Mouse (Mus musculus): ENCODE data around the gene Ahctf1. TPM values are rescaled to one million over a fixed set of nuclear protein-coding genes. Genes with fewer than 3 reads are reported as not detected.

Gene Ahctf1
- polyA plus RNA-seq, 1 experiment: 6.6 TPM

DNA sequence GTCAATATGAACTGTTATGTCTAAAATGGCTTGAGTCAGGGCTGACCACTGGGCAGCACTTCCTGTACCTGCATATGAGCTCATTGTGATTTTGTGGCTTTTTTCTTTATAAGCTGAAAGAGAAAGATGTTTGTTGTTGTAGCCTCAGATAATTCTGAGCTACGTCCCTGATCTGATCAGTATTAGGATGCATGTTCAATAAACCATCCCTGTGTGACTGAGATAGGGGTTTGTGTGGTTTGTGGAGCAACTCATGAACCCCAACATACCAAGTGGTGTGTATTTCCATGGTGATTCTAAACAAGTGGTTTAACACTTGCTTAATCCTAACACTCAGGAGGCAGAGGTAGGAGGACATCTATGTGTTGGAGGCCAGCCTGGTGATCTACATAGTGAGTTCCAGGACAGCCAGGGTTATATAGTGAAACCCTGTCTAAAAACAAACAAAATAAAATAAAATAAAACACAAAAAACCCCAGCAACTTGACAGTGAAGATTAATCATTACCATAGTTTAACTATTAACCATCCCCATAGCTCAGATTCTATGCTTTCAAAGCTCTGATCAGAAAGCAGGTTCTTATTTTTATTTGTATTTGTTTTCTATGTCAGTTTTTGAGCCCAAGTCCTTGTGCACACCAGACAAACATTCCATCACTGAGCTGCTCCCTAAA, 32.4 kb upstream of the Ahctf1 start:
- H3K27me3 ChIP-seq (ENCODE audit: control insufficient read depth, insufficient read depth, insufficient read length): no peaks in the 10 kb centered on the region
- H3K79me2 ChIP-seq (ENCODE audit: control insufficient read depth, insufficient read depth): no peaks in the 10 kb centered on the region
- H3K4me2 ChIP-seq (ENCODE audit: low read depth): no peak overlapping the region
- no peak overlapping the region for H3K4me3 ChIP-seq
- TF ChIP-seq USF1 (IDR thresholded peaks at IDR 0.05; ENCODE audit: low read depth): no peak
- TF ChIP-seq MYOD1 (IDR thresholded peaks at IDR 0.05; ENCODE audit: control insufficient read depth in 1 of 3, insufficient read length in 2 of 3, low read depth in 2 of 3): no peak
- no peak for TF ChIP-seq TCF12 (IDR thresholded peaks at IDR 0.05; ENCODE audit: insufficient read depth, poor library complexity, severe bottlenecking)
- TF ChIP-seq MAX (IDR thresholded peaks at IDR 0.05; ENCODE audit: low read depth): no peak
- no peak for TF ChIP-seq POLR2AphosphoS2 (IDR thresholded peaks at IDR 0.05; ENCODE audit: insufficient read length, low read depth)
- no peak for TF ChIP-seq REST (IDR thresholded peaks at IDR 0.05; ENCODE audit: insufficient read depth, insufficient read length)
- no peak for TF ChIP-seq SRF (IDR thresholded peaks at IDR 0.05; ENCODE audit: control insufficient read depth, insufficient read length, low read depth)
- no peak for TF ChIP-seq TCF3 (IDR thresholded peaks at IDR 0.05; ENCODE audit: insufficient read length, low read depth)
- no peak for TF ChIP-seq MYOG (IDR thresholded peaks at IDR 0.05; ENCODE audit: control insufficient read depth in 1 of 3, insufficient read depth in 1 of 3, insufficient read length in 2 of 3, low read depth in 2 of 3)
- TF ChIP-seq E2F4 (IDR thresholded peaks at IDR 0.05; ENCODE audit: insufficient read depth): no peak
- TF ChIP-seq POLR2A (IDR thresholded peaks at IDR 0.05; ENCODE audit: insufficient read length, low read depth): no peak
- no peak overlapping the region for H3ac ChIP-seq (ENCODE audit: control insufficient read depth, insufficient read length)
- H3K36me3 ChIP-seq (ENCODE audit: control insufficient read depth, insufficient read depth): no peaks in the 10 kb centered on the region

DNA sequence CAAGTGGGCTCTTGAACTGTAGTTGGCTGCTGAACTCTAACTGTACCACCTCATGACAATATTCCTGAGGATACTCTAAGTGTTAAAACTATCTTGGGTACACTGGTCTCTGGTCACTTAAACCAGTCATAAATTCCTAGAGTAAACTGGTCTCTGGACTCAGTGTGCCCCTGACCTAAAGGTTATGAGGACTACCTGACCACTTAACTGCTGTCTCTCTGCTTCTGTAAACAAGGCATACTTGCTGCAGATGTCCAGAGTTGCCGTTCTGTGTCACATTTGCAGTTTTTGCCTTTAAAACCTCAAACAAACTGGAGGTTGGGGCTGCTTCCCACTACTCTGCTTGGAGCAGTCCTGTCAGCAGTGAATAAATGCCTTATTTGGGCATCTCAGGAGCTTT, 30.1 kb upstream of the Ahctf1 start:
- Histone ChIP-seq H3K27me3 (ENCODE audit: control insufficient read depth, insufficient read depth, insufficient read length) (no peaks in the 10 kb centered on the region), H3ac (ENCODE audit: control insufficient read depth, insufficient read length) (no peak overlapping the region), H3K4me3 (no peak overlapping the region), H3K79me2 (ENCODE audit: control insufficient read depth, insufficient read depth) (no peaks in the 10 kb centered on the region), H3K4me2 (ENCODE audit: low read depth) (no peak overlapping the region), H3K36me3 (ENCODE audit: control insufficient read depth, insufficient read depth) (no peaks in the 10 kb centered on the region)
- no peak for TF ChIP-seq MYOG (IDR thresholded peaks at IDR 0.05; ENCODE audit: control insufficient read depth in 1 of 3, insufficient read depth in 1 of 3, insufficient read length in 2 of 3, low read depth in 2 of 3)
- TF ChIP-seq SRF (IDR thresholded peaks at IDR 0.05; ENCODE audit: control insufficient read depth, insufficient read length, low read depth): peak; percentile 7
- no peak for TF ChIP-seq REST (IDR thresholded peaks at IDR 0.05; ENCODE audit: insufficient read depth, insufficient read length)

DNA sequence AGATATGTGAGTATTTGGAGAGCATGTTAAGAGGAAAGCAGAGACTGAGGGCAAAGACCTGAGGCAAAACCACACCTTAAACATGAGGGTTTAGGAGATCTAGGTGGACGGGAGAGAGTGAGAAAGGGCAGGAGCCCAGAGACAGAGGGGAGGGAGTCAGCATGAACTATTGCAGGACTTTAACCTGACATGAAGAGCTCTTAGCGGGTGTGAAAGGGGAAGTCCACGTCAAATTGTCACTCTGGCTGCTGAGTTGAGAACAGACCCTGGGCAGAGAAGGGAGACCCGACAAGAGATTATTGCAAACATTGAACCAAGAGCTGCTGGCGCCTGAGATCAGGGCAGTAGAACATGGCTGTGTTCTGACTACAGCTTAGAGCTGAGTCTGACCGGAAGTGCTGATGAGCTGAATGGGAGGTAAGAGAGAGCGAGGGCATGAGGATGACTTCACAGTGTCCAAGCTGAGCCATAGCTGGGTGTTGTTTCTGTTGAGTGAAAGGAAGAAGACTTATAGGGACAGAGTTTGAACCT, 29.3 kb upstream of the Ahctf1 start:
- no peaks in the 10 kb centered on the region for H3K36me3 ChIP-seq (ENCODE audit: control insufficient read depth, insufficient read depth)
- no peak overlapping the region for H3K4me2 ChIP-seq (ENCODE audit: low read depth)
- no peak overlapping the region for H3K4me3 ChIP-seq
- no peak overlapping the region for H3ac ChIP-seq (ENCODE audit: control insufficient read depth, insufficient read length)
- H3K27me3 ChIP-seq (ENCODE audit: control insufficient read depth, insufficient read depth, insufficient read length): no peaks in the 10 kb centered on the region
- no peaks in the 10 kb centered on the region for H3K79me2 ChIP-seq (ENCODE audit: control insufficient read depth, insufficient read depth)
- TF ChIP-seq CEBPB (IDR thresholded peaks at IDR 0.05; ENCODE audit: insufficient read depth, poor library complexity, severe bottlenecking): no peak
- no peak for TF ChIP-seq POLR2AphosphoS2 (IDR thresholded peaks at IDR 0.05; ENCODE audit: insufficient read length, low read depth)
- TF ChIP-seq MYOD1 (IDR thresholded peaks at IDR 0.05; ENCODE audit: control insufficient read depth in 1 of 3, insufficient read length in 2 of 3, low read depth in 2 of 3): no peak
- TF ChIP-seq MAX (IDR thresholded peaks at IDR 0.05; ENCODE audit: low read depth): no peak
- TF ChIP-seq MYOG (IDR thresholded peaks at IDR 0.05; ENCODE audit: control insufficient read depth in 1 of 3, insufficient read depth in 1 of 3, insufficient read length in 2 of 3, low read depth in 2 of 3): no peak
- TF ChIP-seq POLR2A (IDR thresholded peaks at IDR 0.05; ENCODE audit: insufficient read length, low read depth): no peak
- no peak for TF ChIP-seq TCF3 (IDR thresholded peaks at IDR 0.05; ENCODE audit: insufficient read length, low read depth)
- TF ChIP-seq TCF12 (IDR thresholded peaks at IDR 0.05; ENCODE audit: insufficient read depth, poor library complexity, severe bottlenecking): no peak
- TF ChIP-seq USF1 (IDR thresholded peaks at IDR 0.05; ENCODE audit: low read depth): no peak
- no peak for TF ChIP-seq SRF (IDR thresholded peaks at IDR 0.05; ENCODE audit: control insufficient read depth, insufficient read length, low read depth)
- no peak for TF ChIP-seq REST (IDR thresholded peaks at IDR 0.05; ENCODE audit: insufficient read depth, insufficient read length)
- TF ChIP-seq E2F4 (IDR thresholded peaks at IDR 0.05; ENCODE audit: insufficient read depth): no peak

DNA sequence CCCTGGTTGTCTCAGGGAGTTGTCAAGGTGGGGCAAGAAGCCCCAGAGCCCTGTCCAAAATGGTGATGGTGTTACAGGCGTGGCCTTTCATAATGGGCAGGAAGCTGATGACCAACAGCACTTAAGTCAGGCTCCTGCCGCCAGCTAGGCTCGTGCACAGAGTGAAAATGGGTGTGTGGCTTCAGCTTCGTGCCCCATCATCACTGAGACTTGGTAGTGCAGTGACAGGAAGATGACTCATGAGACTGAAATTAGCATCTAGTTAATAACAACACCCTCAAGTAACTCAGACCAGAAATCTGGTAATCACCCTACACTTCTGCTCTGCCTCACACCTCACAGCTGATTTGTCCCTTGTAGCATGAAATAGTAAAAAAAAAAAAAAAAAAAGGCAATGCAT, 25.4 kb upstream of the Ahctf1 start:
- H3K4me3 ChIP-seq: no peak overlapping the region
- TF ChIP-seq POLR2A (IDR thresholded peaks at IDR 0.05; ENCODE audit: insufficient read length, low read depth): no peak
- TF ChIP-seq MYOD1 (IDR thresholded peaks at IDR 0.05; ENCODE audit: control insufficient read depth in 1 of 3, insufficient read length in 2 of 3, low read depth in 2 of 3): no peak
- no peak for TF ChIP-seq TCF12 (IDR thresholded peaks at IDR 0.05; ENCODE audit: insufficient read depth, poor library complexity, severe bottlenecking)
- no peak for TF ChIP-seq CEBPB (IDR thresholded peaks at IDR 0.05; ENCODE audit: insufficient read depth, poor library complexity, severe bottlenecking)
- TF ChIP-seq MYOG (IDR thresholded peaks at IDR 0.05; ENCODE audit: control insufficient read depth in 1 of 3, insufficient read depth in 1 of 3, insufficient read length in 2 of 3, low read depth in 2 of 3): no peak
- TF ChIP-seq USF1 (IDR thresholded peaks at IDR 0.05; ENCODE audit: low read depth): no peak
- no peak for TF ChIP-seq TCF3 (IDR thresholded peaks at IDR 0.05; ENCODE audit: insufficient read length, low read depth)
- TF ChIP-seq REST (IDR thresholded peaks at IDR 0.05; ENCODE audit: insufficient read depth, insufficient read length): no peak
- no peak for TF ChIP-seq MAX (IDR thresholded peaks at IDR 0.05; ENCODE audit: low read depth)

DNA sequence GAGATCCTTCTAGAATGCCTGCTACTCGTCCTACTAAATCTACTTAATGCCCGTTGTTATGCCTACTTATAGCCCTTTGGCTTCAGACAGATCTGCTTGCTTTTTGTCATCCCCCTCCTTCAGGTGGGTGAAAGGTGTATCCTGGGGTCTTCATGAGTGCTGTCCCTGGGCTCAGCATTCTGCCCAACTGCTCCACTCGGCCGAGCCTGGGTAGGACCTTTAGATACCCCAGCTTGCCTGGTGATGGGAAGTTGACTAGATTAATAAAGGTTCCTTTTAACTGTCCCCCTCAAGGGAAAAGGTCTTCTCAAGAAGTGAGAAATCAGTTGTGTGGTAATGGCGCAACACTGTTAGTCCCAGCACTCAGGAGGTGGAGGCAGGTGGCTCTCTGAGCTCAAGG, 24.6 kb upstream of the Ahctf1 start:
- Histone ChIP-seq H3K4me2 (ENCODE audit: low read depth) (no peak overlapping the region), H3ac (ENCODE audit: control insufficient read depth, insufficient read length) (no peak overlapping the region), H3K27me3 (ENCODE audit: control insufficient read depth, insufficient read depth, insufficient read length) (no peaks in the 10 kb centered on the region), H3K36me3 (ENCODE audit: control insufficient read depth, insufficient read depth) (no peaks in the 10 kb centered on the region), H3K4me3 (no peak overlapping the region), H3K79me2 (ENCODE audit: control insufficient read depth, insufficient read depth) (no peaks in the 10 kb centered on the region)
- TF ChIP-seq POLR2AphosphoS2 (IDR thresholded peaks at IDR 0.05; ENCODE audit: insufficient read length, low read depth) (no peak), E2F4 (IDR thresholded peaks at IDR 0.05; ENCODE audit: insufficient read depth) (no peak), MYOG (IDR thresholded peaks at IDR 0.05; ENCODE audit: control insufficient read depth in 1 of 3, insufficient read depth in 1 of 3, insufficient read length in 2 of 3, low read depth in 2 of 3) (no peak), TCF3 (IDR thresholded peaks at IDR 0.05; ENCODE audit: insufficient read length, low read depth) (no peak), MYOD1 (IDR thresholded peaks at IDR 0.05; ENCODE audit: control insufficient read depth in 1 of 3, insufficient read length in 2 of 3, low read depth in 2 of 3) (no peak), MAX (IDR thresholded peaks at IDR 0.05; ENCODE audit: low read depth) (no peak), TCF12 (IDR thresholded peaks at IDR 0.05; ENCODE audit: insufficient read depth, poor library complexity, severe bottlenecking) (no peak), SRF (IDR thresholded peaks at IDR 0.05; ENCODE audit: control insufficient read depth, insufficient read length, low read depth) (no peak)

More for the DNA sequence above, 25.4 kb upstream of the Ahctf1 start:
- Histone ChIP-seq H3K79me2 (ENCODE audit: control insufficient read depth, insufficient read depth) (no peaks in the 10 kb centered on the region), H3K36me3 (ENCODE audit: control insufficient read depth, insufficient read depth) (no peaks in the 10 kb centered on the region), H3K27me3 (ENCODE audit: control insufficient read depth, insufficient read depth, insufficient read length) (no peaks in the 10 kb centered on the region), H3K4me2 (ENCODE audit: low read depth) (peak overlapping the region; percentile 14), H3ac (ENCODE audit: control insufficient read depth, insufficient read length) (no peak overlapping the region)

All from myocyte (in vitro differentiated cells).